Mouse (Mus musculus) heart, postnatal 4 days (tissue): Measurements from ENCODE around the gene Gm49027. TPM values are rescaled to one million over a fixed set of nuclear protein-coding genes. Genes with fewer than 3 reads are reported as not detected.
"Not testable (repeated sequence)": the region's sequence is repeated elsewhere in the genome, so short reads cannot be mapped to it uniquely, and the experiment has no call there.

Experiments used
- DNase-seq: peaks from one replicate; pipeline ENCODE4 v3.0.0; 2021
- total RNA-seq, 2 experiments: library from RNA; stranded (reverse); gene quantifications; 2 replicates each; pipeline ENCODE4 v1.2.3; 2021

The Gm49027 gene
- under 1 TPM; 0.21 to 0.52 TPM for total RNA-seq

DNA sequence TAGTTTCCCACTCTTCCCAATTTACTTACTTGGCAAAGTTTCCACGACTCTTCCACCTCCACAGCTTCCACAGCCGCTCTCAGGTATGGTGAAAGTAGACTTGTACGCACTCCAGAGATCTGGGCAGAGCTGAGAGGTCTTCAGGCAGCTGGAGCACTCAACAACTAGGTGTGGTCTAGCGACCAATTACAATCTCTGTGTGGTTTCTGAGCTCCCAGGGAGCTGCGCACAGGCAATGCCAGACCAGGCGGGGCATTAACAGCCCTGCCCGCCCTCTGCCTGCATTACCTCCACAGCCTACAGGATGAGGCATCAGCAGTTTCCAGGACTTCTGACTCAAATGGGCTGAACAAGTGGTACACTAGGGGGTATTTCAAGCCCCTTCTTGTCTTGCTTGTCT, at the start of gene Gm49027:
Gene Gm49027 (minus strand): TSS at position 208 of the 400 bp plus-strand sequence.
- peak; percentile 3 for DNase-seq

GRCm38 (mm10) chr5:123573362-123573761, 48.1 kb upstream of the Gm49027 start:
- no peak for DNase-seq

DNA sequence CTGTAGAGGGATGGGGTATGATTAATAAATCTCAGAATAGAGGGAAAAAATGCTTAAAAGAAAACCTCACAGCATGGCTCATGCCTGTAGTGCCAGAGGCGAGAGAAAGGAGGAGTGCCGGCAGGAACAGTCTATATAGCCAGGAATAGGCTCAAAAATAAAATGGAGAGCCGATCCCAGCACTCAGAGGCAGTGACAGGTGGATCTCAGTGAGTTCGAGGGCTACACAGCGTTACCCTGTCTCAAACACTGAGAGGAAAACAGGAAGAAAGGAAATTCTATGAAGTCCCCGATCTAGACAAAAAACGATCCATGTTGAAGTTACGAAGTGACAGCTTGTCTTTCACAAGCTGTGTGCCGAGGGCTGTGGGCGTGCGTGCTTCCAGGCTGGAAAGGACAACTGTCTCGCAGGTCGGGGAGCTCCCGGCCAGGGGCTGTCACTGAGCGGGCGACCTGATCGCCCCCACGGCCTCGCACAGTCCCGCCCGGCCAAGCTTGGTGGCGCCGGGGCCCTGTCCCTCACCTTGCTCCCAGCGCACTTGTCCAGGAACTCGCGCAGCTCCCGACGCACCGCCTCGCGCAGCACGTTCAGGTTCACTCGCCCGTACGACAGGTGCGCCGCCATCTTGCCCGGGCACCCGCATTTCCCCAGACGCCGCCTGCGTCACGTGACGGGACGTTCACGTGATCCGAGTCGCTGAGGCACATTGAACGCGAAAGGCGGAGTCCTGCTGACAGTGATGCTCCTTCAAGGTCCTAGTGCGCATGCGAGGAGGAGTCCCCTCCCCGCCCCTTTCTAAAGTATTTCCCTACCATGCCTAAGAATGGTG, 47.3 kb upstream of the Gm49027 start, which contains the start of gene Vps33a:
Gene Vps33a (minus strand): TSS at position 682 of the 830 bp plus-strand sequence.
- peak; percentile 99 for DNase-seq

- no peak for DNase-seq
Observed at GRCm38 (mm10) chr5:123561128-123561527, 35.8 kb upstream of the Gm49027 start.

- DNase-seq, result no peak
Observed at GRCm38 (mm10) chr5:123559588-123559987, 34.3 kb upstream of the Gm49027 start.

DNA sequence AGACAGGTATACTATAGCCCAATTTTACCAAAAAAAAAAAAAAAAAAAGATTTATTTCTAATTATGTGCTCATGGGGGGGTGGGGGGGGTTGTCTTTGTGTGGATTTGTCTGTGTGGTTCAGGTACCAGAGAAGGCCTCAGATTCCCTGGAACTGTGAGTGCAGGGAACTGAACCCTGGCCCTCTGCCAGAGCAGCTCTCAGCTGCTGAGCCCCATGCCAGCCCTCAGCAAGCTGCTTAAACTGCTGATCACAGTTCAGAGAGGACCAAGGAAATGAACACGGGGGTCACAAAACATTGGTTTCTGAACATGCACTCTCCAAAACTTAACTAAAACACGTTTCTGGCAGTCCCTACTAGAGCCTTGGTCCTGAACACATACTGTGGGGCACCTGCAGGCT, 31.2 kb upstream of the Gm49027 start:
- peak; percentile 75 for DNase-seq

- no peak for DNase-seq
Observed at GRCm38 (mm10) chr5:123555693-123556092, 30.4 kb upstream of the Gm49027 start.

GRCm38 (mm10) chr5:123533801-123534200, 8.5 kb upstream of the Gm49027 start:
- no peak for DNase-seq

- peak; percentile 2 for DNase-seq
Observed at GRCm38 (mm10) chr5:123530056-123530455, 4.8 kb upstream of the Gm49027 start.

- DNase-seq, result peak; percentile 1
Observed at GRCm38 (mm10) chr5:123528641-123529040, 3.4 kb upstream of the Gm49027 start.

GRCm38 (mm10) chr5:123525916-123526495, 718 bp upstream of the Gm49027 start:
- DNase-seq, result peak; percentile 3

GRCm38 (mm10) chr5:123524393-123524750, 916 bp downstream of the Gm49027 start:
- no peak for DNase-seq

DNA sequence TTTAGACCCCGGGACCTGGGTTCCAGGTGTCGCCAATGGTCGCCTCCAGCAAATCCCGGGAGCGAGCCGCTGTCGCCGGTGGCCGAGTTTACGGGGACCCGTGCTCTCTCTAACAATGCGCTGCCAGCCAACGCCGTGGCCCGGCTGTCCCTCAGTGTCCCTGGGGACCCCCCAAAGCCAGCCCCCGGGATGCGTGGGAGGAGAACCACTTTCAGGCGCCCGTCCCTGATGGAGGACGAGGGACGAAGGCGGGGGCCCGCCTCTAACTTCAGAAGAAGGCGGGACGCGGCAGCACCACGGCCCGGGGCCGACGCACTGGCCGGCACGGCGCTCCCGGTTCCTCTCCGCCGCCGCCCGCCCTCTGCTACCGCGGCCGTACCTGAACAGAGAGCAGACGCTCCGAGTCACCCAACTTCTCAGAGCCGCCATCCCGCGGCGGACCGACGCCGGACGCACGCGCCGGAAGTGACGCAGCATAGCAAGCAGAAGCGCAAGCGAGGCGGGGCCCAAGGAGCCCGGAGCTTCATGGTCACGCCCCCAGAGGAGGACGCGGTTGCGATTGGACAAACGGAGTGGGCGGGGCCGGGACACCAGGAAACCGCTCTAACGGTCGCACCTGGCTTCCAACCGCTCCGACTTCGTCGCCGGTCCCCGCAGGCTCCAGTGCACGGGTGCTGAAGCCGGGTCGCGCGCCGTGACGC, 1.4 kb downstream of the Gm49027 start, which contains the start of gene Diablo:
Gene Diablo (minus strand): TSS at position 485 of the 701 bp plus-strand sequence.
- peak; percentile 99 for DNase-seq

GRCm38 (mm10) chr5:123522166-123522565, 3.1 kb downstream of the Gm49027 start:
- DNase-seq, result peak; percentile 3

GRCm38 (mm10) chr5:123521621-123522020, 3.7 kb downstream of the Gm49027 start:
- DNase-seq, result peak; percentile 1

GRCm38 (mm10) chr5:123520666-123521065, 4.6 kb downstream of the Gm49027 start:
- peak; percentile 2 for DNase-seq

DNA sequence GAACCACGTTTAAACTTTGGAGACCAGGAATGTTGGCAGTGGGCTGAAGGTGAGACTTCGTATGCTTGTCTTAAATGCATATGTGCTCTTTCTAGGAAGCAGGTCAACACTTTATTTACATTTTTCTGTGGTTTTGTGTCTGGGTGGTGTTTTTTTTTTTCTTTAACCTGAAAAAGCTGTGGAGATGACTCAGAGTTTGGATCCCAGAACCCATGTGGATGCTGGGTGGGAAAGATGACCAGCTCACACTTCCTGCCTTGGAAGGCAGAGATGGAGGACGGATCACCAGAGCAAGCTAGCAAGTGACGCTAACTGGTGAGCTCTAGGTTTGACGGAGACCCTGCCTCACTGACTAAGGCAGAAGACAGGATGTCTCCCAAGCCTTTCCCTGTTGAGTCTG, 10.4 kb downstream of the Gm49027 start:
- DNase-seq, result no peak

- no peak for DNase-seq
Observed at GRCm38 (mm10) chr5:123512102-123512501, 13.2 kb downstream of the Gm49027 start.

GRCm38 (mm10) chr5:123511426-123511825, 13.9 kb downstream of the Gm49027 start:
- DNase-seq, result not testable (repeated sequence)

DNA sequence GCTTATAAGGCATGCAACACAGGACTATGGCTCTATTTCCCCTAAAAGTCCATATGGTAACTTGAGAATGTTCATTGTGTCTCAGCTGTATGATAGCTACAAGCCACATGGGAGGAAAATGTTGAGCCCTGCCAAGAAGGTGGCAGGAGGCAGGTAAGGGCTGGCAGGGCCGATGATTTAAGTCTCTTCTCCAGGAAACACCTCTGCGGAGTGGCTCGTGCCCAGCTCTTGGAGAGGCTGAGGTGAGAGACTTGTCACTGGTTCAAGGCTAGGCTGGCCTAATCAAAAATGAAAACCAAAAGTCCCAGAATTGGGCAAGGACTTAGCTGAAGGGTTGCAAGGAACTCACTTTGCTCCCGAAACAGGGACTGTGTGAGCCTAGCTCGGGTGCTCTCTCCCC, 15.1 kb downstream of the Gm49027 start, which contains the start of gene B3gnt4:
Gene B3gnt4 (plus strand): TSS at position 301 of the 400 bp plus-strand sequence.
- DNase-seq, result no peak

GRCm38 (mm10) chr5:123508921-123509320, 16.4 kb downstream of the Gm49027 start:
- no peak for DNase-seq

DNA sequence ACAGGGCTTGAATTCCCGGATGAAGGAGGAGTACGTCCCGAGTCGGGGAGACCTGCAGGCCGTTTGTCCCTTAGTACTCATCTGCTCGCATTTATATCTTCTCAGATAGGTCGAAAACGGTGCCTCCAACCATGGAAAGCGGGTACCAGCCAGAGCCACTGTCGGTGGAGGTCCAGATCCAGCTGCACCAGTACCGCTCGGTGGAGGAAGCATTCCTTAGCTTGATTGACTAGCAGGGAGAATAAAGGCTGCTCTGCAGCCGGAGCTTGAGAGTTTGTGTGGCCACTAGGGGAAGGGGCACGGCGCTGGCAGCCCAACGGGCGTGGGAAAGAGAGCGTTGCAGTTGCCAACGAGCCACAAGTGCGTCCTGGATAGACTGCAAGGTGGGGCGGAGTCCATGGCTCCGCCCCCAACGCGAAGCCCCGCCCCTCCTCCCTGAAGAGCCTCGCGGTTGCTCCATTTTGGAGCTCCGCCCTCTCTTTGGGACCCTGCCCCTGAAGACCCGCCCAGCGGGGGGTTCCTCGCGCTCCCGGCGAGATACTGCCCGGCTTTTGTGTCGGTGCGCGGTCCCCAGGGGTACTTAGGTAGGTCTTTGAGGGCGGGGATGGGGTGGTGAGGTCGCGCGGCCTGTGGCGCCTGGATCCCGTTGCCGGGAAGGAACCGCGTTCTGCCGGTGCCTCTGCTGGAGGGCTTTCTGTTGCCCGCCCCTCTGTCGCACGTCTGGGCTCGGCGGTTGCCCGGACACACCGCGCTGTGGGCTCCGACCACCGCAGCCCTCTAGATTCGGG, 17.2 kb downstream of the Gm49027 start:
- peak; percentile 82 for DNase-seq
